ENCODE assay signal across 1 mouse cellular context in the genomic region with DNA sequence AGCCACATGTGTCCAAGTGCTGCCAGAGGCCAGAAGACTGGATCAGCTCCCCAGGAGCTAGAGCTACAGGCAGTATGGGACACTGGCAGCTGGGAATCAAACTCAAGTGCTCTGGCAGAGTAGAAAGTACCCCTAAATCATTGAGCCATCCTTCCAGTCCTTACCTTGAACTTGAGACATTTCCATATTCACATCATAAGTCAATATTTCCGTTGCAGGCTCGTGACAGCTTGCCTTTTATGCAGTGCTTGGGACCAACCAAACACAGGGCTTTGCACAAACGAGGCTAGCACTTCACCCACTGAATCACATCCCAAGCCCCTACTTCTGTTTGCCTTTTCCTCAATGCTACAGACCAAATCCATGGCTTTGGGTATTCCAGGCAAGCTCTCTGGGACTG.
TF ChIP-seq lines count a peak whose summit lies in the region.

No protein-coding gene starts in this region.

TF ChIP-seq in MEL, 35 proteins besides CTCF, POLR2A, EP300 and RAD21 (continued from another document):
- TF ChIP-seq SMC3 (IDR thresholded peaks at IDR 0.05; ENCODE audit: low read depth, low read length) (no peak), MAFK (IDR thresholded peaks at IDR 0.05; ENCODE audit: borderline replicate concordance, low read depth, low read length) (no peak), MXI1 (IDR thresholded peaks at IDR 0.05; ENCODE audit: low read depth, low read length) (no peak), GATA1 (IDR thresholded peaks at IDR 0.05; ENCODE audit: low read depth, low read length) (no peak), MEF2A (IDR thresholded peaks at IDR 0.05; ENCODE audit: extremely low read depth, insufficient replicate concordance, low read depth, low read length, poor library complexity, severe bottlenecking) (no peak)
